Mouse (Mus musculus) adrenal gland, adult (tissue): ENCODE measurements around the gene Alox8.

Source experiments
- DNase-seq, 2 experiments: peaks; one replicate each; pipeline ENCODE4 v3.0.0; 2022 to 2023; ENCODE audit warnings: low spot score in 1 of 2; ENCODE audit not compliant: inconsistent age in 2 of 2

Alox8 gene

GRCm38 (mm10) chr11:69185031-69185430, 12.6 kb downstream of the Alox8 start:
- DNase-seq = no peak

- DNase-seq = no peak
These were observed 17.5 kb downstream of the Alox8 start for GRCm38 (mm10) chr11:69180120-69180519.

GRCm38 (mm10) chr11:69179512-69179911, 18.1 kb downstream of the Alox8 start:
- DNase-seq = no peak

- DNase-seq = no peak
These were observed 19.1 kb downstream of the Alox8 start for GRCm38 (mm10) chr11:69178525-69178924.

- DNase-seq = no peak
These were observed 22.9 kb downstream of the Alox8 start for GRCm38 (mm10) chr11:69174722-69175121.

- peak in 1 of 2 experiments; percentile 50 for DNase-seq
These were observed 25.0 kb downstream of the Alox8 start for GRCm38 (mm10) chr11:69172606-69173005.

- DNase-seq = peak; percentile 46 to 81
These were observed 26.0 kb downstream of the Alox8 start for GRCm38 (mm10) chr11:69171626-69172025.

GRCm38 (mm10) chr11:69169313-69169712, 28.3 kb downstream of the Alox8 start:
- no peak for DNase-seq

- no peak for DNase-seq
These were observed 40.8 kb downstream of the Alox8 start, which contains the start of gene Alox12b for GRCm38 (mm10) chr11:69156800-69157199. Gene Alox12b (plus strand): TSS chr11:69156989.

GRCm38 (mm10) chr11:69155351-69155750, 42.3 kb downstream of the Alox8 start:
- no peak for DNase-seq

- DNase-seq = no peak
These were observed 43.8 kb downstream of the Alox8 start for GRCm38 (mm10) chr11:69153831-69154230.

- no peak for DNase-seq
These were observed 46.6 kb downstream of the Alox8 start for GRCm38 (mm10) chr11:69151004-69151403.

GRCm38 (mm10) chr11:69150444-69150843, 47.2 kb downstream of the Alox8 start:
- peak; percentile 65 to 85 for DNase-seq

- DNase-seq = no peak
These were observed 47.9 kb downstream of the Alox8 start for GRCm38 (mm10) chr11:69149728-69150127.

- DNase-seq = peak; percentile 36 to 59
These were observed 49.1 kb downstream of the Alox8 start for GRCm38 (mm10) chr11:69148451-69148960.

- peak in 1 of 2 experiments; percentile 81 for DNase-seq
These were observed 50.1 kb downstream of the Alox8 start for GRCm38 (mm10) chr11:69147546-69147945.

GRCm38 (mm10) chr11:69135361-69135760, 62.3 kb downstream of the Alox8 start:
- no peak for DNase-seq

GRCm38 (mm10) chr11:69134622-69134968, 63.0 kb downstream of the Alox8 start:
- DNase-seq = no peak
